Mouse (Mus musculus) G1E-ER4 (cell line): ENCODE data around the gene Lrrc8c. TPM values are rescaled to one million over a fixed set of nuclear protein-coding genes. Genes with fewer than 3 reads are reported as not detected.

ENCODE experiments used
- GATA1 ChIP-seq: IDR thresholded peaks from one replicate; pipeline ENCODE4 v1.8.0; 2012; ENCODE audit warnings: low read length, inconsistent platforms
- polyA plus RNA-seq: library from polyadenylated mRNA; stranded (reverse); fragments of >175 nt; gene quantifications from 2 replicates; pipeline ENCODE4 v1.2.3, GENCODE M21; 2012

Gene Lrrc8c
- polyA plus RNA-seq, 1 experiment, result 129 TPM

DNA sequence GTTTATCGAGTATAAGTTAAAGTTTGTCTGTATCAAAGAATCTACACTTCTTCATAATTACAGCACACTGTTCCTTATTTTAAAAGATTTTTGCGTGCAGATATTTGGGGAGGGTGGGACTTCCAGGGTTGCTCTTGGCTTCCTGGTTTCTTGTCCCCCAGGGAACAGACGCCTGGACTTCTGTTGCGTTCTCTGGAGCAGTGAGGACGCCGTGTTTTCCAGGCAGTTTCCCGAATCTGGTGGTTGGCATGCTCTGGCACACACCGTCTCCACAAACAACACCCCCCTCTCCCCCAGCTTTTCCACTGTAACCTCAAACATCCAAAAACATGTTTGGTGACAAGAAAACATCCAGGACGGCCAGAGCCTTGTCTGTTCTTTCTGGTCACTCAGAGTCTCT, 7.6 kb downstream of the Lrrc8c start:
- TF ChIP-seq GATA1, result no peak

DNA sequence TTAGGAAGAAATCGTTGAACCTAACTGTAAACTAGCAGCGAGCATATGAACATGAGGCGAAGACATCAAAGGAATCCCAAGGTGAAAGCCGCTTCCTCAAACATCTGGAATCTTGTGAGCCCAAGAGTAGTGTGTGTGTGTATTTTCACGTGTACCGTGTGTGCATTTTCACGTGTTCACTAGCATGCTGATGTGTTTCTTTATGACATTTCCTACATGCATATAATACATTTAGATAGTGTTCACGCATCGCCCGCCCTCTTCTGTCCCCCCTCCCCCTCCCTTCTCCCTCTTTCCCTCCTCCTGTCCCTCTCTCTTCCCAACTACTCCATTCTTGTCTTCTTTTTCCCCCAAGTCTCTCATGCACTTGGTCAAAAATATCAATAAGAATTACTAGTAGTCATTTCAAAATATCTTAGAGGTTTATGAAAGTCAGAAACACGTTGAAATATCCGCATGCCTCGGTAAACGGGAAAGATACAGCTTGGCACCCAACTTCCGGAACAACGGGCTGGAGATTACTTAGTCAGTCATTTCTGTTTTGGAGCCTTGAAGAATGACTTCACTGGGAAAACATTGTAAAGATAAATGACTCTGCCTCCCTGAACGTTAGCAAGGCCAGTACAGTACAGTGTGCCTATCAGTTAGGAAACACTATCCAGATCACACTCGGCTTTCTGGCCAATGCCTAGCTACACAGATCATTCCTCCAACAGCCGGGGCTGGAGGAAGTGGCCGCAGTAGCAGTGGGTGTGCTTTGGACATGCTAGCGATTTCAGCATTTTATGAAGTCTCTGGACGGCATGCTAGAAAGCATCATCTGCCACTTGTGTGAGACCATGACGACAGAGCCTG, 8.5 kb downstream of the Lrrc8c start:
- TF ChIP-seq GATA1, result no peak

DNA sequence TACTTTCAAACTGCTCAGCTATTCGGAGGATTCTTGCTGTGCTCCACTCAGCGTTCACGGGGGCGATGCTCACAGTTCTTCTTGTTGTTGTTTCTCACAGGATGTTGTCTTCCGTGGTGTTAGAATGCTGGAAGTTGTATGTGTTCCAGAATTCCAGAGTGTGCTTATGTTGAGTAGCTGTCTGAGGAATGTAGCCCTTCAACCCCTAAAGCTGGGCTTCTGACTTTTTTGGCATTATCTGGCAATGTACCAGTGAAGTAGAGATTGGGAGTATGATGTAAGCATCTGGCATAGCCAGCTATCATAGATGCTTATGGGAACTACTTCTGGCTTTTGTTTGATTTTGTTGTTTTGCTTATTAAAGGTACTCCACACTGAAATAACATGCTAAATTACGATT, 11.4 kb downstream of the Lrrc8c start:
- TF ChIP-seq GATA1, result no peak

DNA sequence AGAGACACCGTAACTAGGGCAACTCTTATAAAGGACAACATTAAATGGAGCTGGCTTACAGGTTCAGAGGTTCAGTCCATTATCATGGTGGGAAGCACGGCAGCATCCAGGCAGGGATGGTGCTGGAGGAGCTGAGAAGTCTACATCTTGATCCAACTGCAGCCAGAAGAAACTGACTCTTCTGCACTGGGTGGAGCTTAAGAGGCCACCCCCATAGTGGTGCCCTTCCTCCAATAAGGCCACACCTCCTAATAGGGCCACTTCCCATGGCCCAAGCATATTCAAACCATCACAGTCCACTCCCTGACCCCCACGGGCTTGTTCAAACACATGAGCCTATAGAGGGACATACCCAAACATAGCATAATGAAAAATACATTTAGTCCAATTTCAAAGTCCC, 16.0 kb downstream of the Lrrc8c start:
- no peak for TF ChIP-seq GATA1

DNA sequence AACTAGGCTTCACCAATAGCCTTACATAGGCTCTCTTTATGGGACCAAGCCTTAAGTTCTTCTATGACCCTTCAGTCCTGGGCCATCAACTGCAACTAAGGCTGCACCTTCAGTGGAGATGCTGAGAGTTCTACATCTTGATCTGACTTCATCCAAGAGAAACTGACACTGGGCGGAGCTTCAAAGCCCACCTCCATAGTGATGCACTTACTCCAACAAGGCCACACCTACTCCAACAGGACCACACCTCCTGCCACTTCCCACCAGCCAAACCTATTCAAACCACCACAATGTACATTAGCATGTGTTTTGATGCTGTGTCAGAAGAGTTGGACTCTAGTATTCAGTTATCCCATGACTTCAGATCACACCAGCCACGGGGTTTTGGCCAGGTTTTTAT, 17.0 kb downstream of the Lrrc8c start:
- no peak for TF ChIP-seq GATA1

DNA sequence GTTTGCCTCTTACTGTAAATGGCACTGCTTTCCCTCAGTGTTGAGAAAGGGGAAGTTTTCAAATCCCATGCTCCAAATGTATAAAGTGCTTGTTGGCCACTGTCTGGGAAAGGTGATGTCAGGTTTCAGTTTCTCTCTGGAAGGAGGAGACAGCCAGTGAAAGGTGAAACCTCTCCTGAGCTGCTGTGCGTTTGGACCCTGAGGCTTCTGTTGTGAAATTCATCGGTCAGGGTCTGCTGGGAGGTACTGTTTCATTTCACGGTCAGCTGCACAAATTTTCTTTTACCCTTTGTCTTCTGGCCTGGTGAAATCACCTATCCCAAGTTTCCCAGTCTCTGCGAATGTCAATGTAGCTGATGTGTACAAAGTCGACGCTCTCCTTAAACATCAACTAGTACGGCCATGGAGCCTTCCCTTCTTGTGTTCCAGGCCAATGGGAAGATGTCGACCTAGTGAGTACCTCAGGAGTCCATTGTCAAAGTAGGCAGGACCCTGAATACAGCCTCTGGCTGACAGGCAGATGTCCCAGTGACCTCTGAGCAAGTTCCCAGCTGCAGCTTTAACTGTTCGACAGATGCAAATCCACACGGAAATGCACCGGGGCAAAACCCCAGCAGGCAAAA, 18.0 kb downstream of the Lrrc8c start:
- TF ChIP-seq GATA1, result no peak

DNA sequence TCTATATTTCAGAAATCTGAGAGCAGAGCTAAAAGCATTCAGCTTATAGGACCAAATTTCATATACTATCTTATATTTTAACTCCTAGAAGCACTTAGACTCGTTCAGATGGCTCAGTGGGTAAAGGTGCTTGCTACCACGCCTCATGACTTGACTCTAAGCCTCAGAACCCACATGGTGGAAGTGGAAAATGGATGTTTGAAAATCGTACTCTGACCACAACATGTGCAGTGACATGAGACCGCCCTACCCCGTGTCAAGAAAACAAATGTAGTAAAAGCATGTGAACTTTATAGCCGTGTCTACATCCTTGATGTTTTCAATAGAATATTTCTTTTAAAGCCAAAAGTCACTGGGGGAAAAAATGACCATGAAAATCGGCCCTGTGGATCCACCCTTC, 21.9 kb downstream of the Lrrc8c start:
- no peak for TF ChIP-seq GATA1

DNA sequence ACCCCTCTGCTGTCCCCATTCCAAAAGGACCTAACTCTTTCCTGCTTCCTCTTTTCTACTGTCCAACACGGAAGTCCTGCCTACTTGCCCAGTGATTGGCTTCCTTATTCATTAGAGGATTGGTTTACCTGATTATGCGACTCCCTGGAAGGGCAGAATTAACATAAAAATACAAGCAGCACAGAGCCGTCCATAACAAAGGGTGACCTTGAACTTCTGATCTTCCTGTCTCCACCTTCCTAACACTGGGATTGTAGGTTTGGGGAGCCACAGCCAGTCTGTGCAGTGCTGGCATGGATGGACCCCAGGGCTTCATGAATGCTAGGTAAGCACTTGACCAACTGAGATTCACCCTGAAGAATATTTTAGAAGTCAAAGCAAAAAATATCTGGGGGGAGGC, 25.9 kb downstream of the Lrrc8c start:
- TF ChIP-seq GATA1, result no peak

DNA sequence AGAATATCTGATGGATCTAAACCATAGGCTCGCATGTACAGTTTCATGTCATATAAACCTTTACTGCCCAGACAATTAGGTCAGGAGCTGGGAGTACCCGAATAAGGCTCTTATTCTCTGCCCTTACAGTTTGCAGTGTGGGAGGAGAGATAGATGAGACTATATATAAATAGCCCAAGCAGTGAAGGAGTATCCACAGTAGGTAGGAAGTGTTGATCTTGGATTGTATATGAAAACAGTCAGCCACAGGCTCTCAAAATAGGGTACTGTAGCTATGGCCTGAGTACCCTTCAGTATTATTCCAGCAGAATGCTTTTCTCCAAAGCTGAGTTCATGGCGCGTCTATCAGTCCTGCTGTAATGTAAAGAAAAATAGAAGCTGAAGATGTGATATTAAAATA, 27.9 kb downstream of the Lrrc8c start:
- TF ChIP-seq GATA1, result no peak

DNA sequence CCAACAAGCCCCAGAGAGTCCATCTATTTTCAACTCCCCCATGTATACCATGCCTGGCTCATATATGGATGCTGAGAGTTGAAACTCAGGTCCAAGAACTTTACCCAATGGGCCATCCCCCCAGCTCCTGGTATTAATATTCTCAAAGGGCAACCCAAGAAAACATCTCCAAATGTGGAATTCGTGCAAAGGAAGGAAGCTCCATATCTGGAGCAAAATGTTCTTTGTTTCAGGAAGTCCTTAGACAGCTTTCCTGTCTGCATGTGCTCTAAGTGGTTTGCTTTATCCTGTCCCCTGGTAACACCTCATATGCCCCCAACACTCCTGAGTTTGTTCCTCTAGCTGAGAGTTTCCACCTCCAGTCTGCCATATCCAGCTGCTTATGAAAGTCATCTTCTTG, 32.6 kb downstream of the Lrrc8c start:
- no peak for TF ChIP-seq GATA1

DNA sequence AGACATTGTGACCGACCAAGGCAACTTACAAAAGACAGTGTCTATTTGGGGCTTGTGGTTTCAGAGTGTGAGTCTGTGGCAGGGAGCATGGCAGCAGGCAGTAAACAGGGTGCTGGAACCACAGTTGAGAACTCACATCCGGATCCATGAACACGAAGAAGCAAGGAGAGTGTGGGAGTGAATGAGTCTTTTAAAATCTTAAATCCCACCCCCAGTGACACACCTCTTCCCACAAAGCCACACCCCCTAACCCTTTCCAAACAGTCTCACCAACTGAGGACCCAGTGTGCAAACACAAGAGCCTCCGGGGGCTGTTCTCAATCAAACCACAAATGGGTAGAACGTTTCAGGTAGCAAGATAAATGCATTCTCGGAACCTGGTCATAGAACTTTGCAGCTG, 37.1 kb downstream of the Lrrc8c start:
- no peak for TF ChIP-seq GATA1

DNA sequence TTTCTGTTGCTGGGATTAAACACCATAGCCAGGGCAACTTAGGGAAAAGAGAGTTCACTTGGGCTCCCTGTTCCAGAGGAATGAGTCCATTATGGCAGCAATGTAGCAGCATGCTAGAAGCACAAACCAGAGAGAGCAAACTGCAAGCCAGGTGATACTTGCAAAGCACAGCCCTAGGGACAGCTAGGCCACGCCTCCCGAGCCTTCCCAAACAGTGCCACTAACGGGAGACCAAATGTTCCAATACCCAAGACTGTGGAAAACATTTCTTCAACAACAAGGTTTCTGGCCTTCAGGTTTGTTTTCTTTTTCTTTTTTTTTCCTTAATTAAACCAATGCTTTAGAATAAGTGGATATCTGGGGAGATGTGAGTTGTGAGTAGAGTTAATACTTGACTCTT, 38.2 kb downstream of the Lrrc8c start:
- no peak for TF ChIP-seq GATA1

DNA sequence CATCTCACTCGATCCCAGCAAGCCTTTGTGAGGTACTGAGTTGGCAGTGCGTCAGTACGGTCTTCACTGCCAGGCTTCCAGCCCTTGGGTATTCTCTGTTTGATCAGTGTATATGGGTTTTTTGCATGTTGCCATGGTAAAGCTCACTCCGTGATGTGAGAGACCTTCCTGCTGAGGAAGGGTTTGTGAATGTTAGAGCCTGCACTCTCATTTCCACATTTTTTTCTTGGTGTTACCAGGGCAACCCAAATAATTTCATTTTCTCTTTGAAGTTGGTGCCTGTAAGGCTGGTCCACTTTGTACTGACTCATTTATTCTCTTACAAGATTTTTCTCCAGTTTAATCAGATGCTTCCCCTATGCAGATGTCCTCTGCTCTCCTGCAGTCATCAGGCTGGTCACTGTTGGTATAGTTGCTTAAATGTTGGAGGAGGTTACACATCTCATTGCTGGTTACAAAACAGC, 38.6 kb downstream of the Lrrc8c start:
- TF ChIP-seq GATA1, result no peak

DNA sequence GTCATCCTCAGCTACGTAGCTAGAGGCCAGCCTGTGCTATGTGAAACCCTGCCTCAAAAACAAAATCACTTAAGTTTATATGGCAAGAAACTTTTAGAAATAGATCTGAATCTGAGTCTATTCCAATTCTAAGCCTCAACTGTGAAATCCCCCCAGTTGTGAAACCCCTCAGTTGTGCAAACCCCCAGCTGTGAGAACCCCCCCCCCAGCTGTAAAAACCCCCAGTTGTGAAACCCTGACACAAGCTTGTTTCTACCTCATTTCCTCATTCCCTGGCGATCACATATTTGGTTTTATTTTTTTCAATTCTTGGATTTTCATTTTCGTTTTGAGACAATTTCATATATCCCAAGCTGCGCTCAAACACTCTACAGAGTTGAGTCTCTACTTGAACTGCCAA, 39.3 kb downstream of the Lrrc8c start:
- no peak for TF ChIP-seq GATA1

DNA sequence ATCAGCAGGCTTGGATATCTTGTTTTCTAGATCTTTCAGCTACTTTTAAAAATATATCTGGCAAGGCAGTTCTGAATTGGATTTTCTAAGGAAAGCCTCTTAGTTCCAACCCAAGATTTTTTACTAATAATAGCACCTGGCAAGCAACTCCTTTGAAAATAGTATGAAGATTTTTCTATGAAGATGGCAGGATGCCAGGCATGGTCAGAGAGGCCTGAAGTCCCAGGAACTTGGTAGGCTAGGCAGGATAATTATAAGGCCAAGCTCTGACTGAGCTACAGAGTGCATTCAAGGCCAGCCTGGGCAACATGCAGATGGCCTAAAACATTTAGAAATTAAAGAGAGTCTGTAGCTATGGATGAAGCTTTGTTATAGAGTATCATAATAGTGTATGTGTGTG, 42.7 kb downstream of the Lrrc8c start:
- TF ChIP-seq GATA1, result no peak

DNA sequence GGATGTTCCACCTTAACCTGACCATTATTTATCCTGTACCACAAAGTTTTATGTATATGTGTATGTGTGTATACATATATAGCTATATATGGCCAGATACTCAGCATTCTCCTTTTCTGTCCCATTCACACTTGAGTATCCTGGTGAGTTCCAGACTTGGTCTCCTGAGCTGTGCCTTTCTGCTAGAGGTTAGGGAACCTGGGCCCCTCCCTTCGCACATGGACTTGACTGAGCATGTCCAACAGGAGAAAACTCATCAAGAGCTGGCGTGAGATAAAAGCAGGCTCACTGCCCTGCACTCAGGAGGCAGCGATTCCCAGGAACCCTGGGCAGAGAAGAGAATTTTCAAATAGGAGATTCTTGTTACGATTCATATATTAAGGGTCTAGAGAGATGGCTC, 45.6 kb downstream of the Lrrc8c start:
- TF ChIP-seq GATA1, result no peak

DNA sequence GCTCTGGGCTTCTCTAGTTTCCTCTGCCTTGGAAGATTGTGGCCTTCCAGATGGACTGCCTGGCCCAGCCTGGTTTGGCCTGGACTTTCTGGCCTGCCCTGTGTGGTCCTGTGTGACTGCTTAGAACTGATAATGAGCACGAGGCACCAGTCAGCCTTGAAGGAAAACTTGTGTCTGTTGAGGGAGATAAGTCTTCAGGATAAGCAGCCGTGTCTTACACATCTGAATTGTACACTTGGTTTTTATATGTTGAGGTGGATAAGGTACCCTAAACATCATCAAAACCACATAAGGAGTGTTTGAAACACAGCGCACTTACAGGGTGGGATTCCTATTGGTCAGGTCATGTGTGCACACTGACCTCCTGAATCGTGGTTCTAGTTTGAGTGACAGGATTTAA, 46.6 kb downstream of the Lrrc8c start:
- TF ChIP-seq GATA1, result peak; percentile 91
